Mouse (Mus musculus) hindbrain, embryonic 15.5 days (tissue): ENCODE results near the gene Gpc5. TPM values are rescaled to one million over a fixed set of nuclear protein-coding genes. Genes with fewer than 3 reads are reported as not detected.
"Not testable (repeated sequence)": the region's sequence is repeated elsewhere in the genome, so short reads cannot be mapped to it uniquely, and the experiment has no call there.

Source experiments
- ATAC-seq: fragments of 200-750 bp; cut with Nextera tagmentation; 2 replicates; pipeline ENCODE4 v1.8.0; 2017; ENCODE audit warnings: low read depth, moderate number of reproducible peaks, moderate TSS enrichment; ENCODE audit not compliant: low FRiP score
- H3K27ac ChIP-seq: fragments of 300-500 bp; sonication (generic); replicated peaks from 2 replicates; pipeline ENCODE4 v1.5.1; 2015; ENCODE audit warnings: mild to moderate bottlenecking, inconsistent platforms
- H3K27me3 ChIP-seq: fragments of 300-500 bp; sonication (generic); 2 replicates; pipeline ENCODE4 v1.6.1; 2015; ENCODE audit warnings: control low read depth, inconsistent platforms
- H3K36me3 ChIP-seq: fragments of 300-500 bp; sonication (generic); 2 replicates; pipeline ENCODE4 v1.6.1; 2015; ENCODE audit warnings: control low read depth, inconsistent platforms
- H3K4me1 ChIP-seq: fragments of 300-500 bp; sonication (generic); replicated peaks from 2 replicates; pipeline ENCODE4 v1.6.1; 2015; ENCODE audit warnings: control low read depth, inconsistent platforms
- H3K4me2 ChIP-seq: fragments of 300-500 bp; sonication (generic); 2 replicates; pipeline ENCODE4 v1.6.1; 2015; ENCODE audit warnings: moderate library complexity, mild to moderate bottlenecking, inconsistent platforms
- H3K4me3 ChIP-seq: fragments of 300-500 bp; sonication (generic); 2 replicates; pipeline ENCODE4 v1.5.1; 2015; ENCODE audit warnings: mild to moderate bottlenecking, inconsistent platforms
- H3K9ac ChIP-seq: fragments of 300-500 bp; sonication (generic); 2 replicates; pipeline ENCODE4 v1.6.1; 2015; ENCODE audit warnings: inconsistent platforms
- H3K9me3 ChIP-seq: fragments of 300-500 bp; sonication (generic); 2 replicates; pipeline ENCODE4 v1.6.1; 2016; ENCODE audit warnings: control low read depth, inconsistent platforms
- WGBS: fragments of 180-500 bp; shearing (Covaris S2); methylation state at CpG from one replicate; pipeline ENCODE4 v1.1.7; 2015; 5-methylcytosine and 5-hydroxymethylcytosine counted together
- polyA plus RNA-seq: library from polyadenylated mRNA; unstranded; fragments of >200 nt; fragmentation: Nextera tagmentation; extraction: Ambion mirVana; gene quantifications from 2 replicates; pipeline ENCODE4 v1.2.1, GENCODE M21; 2015

The Gpc5 gene
- polyA plus RNA-seq, 1 experiment from 2014 or later, result 9.8 TPM

DNA sequence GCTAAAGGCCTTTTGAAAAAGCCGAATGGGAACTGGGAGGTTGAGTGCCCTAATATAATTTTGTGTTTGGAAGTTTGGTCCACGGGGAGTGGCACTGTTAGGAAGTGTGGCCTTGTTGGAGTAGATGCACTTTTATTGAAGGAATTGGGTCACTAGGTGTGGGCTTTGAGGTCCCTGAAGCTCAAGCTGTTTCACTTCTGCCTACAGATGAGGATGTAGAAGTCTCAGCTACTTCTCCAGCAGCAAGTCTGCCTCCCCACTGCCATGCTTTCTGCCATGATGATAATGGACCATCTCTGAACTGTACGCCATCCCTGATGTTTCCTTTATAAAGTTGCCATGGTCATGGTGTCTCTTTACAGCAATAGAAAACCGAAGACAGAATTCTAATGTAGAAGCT, 34.5 kb upstream of the Gpc5 start:
- ATAC-seq, result no peak
- Histone ChIP-seq H3K27me3 (no peaks in the 10 kb centered on the region), H3K9ac (no peak overlapping the region), H3K4me2 (no peak overlapping the region), H3K36me3 (0 out of 2 replicates have a peak, but pooled peaks cover 2% of the 10 kb centered on the region), H3K4me3 (no peak overlapping the region), H3K27ac (no peak overlapping the region), H3K9me3 (no peaks in the 10 kb centered on the region), H3K4me1 (no peaks in the 10 kb centered on the region)
- WGBS, result 88% methylated on average over 4 of the region's 4 CpGs

DNA sequence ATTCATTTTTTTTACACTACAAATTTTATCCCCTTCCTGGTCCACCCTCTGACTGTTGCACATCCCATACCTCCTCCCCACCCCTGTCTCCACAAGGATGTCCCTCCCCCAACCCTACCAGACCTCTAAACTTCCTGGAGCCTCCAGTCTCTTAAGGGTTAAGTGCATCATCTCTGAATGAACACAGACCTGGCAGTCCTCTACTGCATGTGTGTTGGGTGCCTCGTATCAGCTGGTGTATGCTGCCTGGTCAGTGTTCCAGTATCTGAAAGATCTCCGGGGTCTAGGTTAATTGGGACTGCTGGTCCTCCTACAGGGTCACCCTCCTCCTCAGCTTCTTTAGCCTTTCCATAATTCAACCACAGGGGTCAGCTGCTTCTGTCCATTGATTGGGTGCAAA, 25.9 kb upstream of the Gpc5 start:
- H3K9me3 ChIP-seq, H3K36me3 ChIP-seq, H3K4me1 ChIP-seq, ATAC-seq, H3K4me3 ChIP-seq, H3K9ac ChIP-seq, H3K27me3 ChIP-seq, H3K4me2 ChIP-seq, H3K27ac ChIP-seq: not testable (repeated sequence)
- WGBS, result 73% methylated on average over 2 of the region's 2 CpGs

DNA sequence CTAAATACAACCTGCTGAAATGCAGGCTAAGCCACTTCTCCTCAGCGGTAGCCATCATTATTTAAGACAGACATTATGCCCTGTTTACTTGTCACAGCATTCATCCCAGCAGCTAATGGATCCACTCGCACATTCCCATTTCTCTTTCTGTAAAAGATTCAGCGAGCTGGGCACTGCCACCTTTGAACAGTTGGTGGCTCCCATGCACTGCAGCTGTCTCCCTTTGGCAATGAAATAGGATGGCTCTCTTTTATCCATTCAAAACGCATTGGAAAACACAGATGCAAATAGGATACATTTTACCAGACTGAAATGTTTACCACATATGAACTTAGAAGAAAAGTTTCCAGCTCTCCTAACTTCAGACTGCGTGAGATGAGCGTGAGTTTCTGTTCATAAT, 21.5 kb upstream of the Gpc5 start:
- no peaks in the 10 kb centered on the region for H3K36me3 ChIP-seq
- 32% methylated on average over 6 of the region's 6 CpGs for WGBS
- H3K9me3 ChIP-seq, result no peaks in the 10 kb centered on the region
- 0 out of 2 replicates have a peak, but pooled peaks cover 2% of the 10 kb centered on the region for H3K4me1 ChIP-seq
- no peak overlapping the region for H3K4me2 ChIP-seq
- H3K27me3 ChIP-seq, result no peaks in the 10 kb centered on the region
- H3K27ac ChIP-seq, result no peak overlapping the region
- no peak overlapping the region for H3K9ac ChIP-seq
- ATAC-seq, result peak; percentile 77
- H3K4me3 ChIP-seq, result no peak overlapping the region

DNA sequence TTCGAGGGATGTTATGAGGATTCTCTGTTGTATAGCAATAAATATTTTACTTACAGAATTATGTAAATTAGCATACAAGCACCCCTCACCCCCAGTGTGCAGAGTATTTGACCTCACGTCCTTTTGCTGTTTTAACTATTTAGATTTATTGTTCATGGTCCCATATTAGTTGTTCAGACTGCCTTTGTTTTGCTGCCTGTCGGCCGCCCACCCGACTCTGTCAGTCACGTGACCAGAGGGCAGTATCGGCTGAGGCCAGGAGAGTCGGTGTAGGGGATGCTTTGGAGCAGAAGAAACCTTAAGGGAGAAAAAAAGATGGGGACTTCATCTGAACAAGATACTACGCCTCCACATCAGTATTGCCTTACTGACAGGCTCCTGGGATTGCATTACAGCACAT, 14.7 kb upstream of the Gpc5 start:
- Histone ChIP-seq H3K27ac (no peak overlapping the region), H3K9me3 (no peaks in the 10 kb centered on the region), H3K27me3 (no peaks in the 10 kb centered on the region), H3K36me3 (no peaks in the 10 kb centered on the region), H3K4me2 (no peak overlapping the region), H3K4me3 (no peak overlapping the region), H3K9ac (no peak overlapping the region), H3K4me1 (no peaks in the 10 kb centered on the region)
- 30% methylated on average over 9 of the region's 9 CpGs for WGBS
- ATAC-seq, result no peak

DNA sequence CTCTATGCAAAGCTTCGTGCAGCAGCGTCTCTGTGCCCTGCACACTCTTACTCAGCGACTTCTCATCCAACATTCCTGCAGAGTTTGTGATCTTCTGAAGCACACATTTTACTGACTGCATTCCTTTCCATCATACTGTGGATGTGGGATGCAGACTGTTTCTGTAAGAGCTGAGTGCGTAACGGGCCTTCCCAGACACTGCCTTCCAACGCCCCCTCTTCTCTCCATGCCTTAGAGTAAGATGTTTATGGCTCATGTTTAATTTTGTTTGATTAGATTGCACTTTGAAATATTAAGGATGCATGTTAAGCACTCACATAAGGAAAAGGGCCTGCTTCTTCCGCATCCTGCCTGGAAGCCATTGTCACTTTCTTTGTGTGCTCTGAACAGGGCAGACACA, 14.0 kb upstream of the Gpc5 start:
- H3K4me1 ChIP-seq, result no peaks in the 10 kb centered on the region
- no peak overlapping the region for H3K4me3 ChIP-seq
- ATAC-seq, result no peak
- no peaks in the 10 kb centered on the region for H3K36me3 ChIP-seq
- H3K27me3 ChIP-seq, result no peaks in the 10 kb centered on the region
- no peak overlapping the region for H3K9ac ChIP-seq
- no peaks in the 10 kb centered on the region for H3K9me3 ChIP-seq
- 90% methylated on average over 7 of the region's 7 CpGs for WGBS
- no peak overlapping the region for H3K27ac ChIP-seq
- H3K4me2 ChIP-seq, result no peak overlapping the region

DNA sequence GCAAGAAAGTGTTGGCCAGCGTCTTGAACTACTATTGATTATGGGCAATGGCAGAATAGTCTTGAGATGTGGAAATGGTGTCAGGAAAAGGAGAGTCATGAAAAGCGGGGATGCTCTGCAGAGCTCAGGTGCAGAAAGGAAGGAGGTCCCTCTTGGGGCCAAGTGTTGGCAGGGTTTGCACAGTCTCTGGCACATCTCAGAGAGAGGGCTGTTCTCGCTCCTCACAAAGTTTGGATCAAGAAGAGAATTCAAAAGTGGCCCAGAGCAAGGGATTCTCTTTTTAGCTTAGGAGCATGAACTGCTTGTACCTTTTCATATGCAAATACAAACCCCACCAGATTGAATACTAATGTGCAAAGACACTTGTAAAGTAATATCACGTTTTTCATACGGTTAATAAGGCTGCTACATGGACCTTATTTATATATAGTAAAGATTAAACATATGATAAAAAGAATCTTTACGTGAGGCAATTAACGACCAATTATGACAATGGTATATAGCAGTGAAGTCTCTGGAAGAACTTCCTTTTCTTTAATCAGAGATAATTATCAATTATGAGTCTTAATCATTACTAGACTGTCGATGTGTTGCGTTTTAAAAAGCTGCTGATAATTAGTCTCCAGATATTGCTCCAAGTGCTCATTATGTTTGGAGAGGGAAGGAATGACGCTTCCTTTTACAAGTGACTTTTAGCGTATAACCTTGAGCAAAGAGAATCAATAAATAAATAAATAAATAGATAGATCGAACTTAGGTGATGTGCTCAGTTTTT, 10.1 kb upstream of the Gpc5 start:
- Histone ChIP-seq H3K36me3 (no peaks in the 10 kb centered on the region), H3K9ac (no peak overlapping the region), H3K9me3 (no peaks in the 10 kb centered on the region), H3K27ac (no peak overlapping the region), H3K4me3 (no peak overlapping the region), H3K4me2 (no peak overlapping the region), H3K4me1 (no peaks in the 10 kb centered on the region), H3K27me3 (no peaks in the 10 kb centered on the region)
- no peak for ATAC-seq
- WGBS, result 60% methylated on average over 12 of the region's 12 CpGs

DNA sequence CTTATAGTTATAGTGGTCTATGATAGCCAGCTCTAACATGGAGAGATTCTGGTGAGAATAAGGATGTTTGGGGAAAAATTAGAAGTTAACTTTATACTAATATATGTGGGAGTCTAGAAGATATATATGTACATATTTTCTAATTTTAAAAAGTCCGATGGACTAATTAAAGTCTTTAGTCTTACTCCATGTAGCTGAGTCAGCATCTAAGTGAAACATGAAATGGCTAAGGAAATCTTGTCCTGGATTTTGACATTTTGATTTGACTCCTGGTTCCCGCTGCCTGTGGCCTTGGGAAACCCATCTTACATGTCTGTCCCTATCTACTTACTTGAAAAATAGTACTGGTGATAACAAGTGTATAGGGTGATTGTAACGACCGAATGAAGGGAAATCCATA, 1.5 kb upstream of the Gpc5 start:
- H3K9ac ChIP-seq, result no peak overlapping the region
- 93% methylated on average over 4 of the region's 4 CpGs for WGBS
- ATAC-seq, result no peak
- no peaks in the 10 kb centered on the region for H3K9me3 ChIP-seq
- H3K4me2 ChIP-seq, result no peak overlapping the region
- H3K36me3 ChIP-seq, result no peaks in the 10 kb centered on the region
- peaks cover 13% of the 10 kb centered on the region for H3K4me1 ChIP-seq
- H3K4me3 ChIP-seq, result no peak overlapping the region
- peaks cover 41% of the 10 kb centered on the region for H3K27me3 ChIP-seq
- no peak overlapping the region for H3K27ac ChIP-seq

DNA sequence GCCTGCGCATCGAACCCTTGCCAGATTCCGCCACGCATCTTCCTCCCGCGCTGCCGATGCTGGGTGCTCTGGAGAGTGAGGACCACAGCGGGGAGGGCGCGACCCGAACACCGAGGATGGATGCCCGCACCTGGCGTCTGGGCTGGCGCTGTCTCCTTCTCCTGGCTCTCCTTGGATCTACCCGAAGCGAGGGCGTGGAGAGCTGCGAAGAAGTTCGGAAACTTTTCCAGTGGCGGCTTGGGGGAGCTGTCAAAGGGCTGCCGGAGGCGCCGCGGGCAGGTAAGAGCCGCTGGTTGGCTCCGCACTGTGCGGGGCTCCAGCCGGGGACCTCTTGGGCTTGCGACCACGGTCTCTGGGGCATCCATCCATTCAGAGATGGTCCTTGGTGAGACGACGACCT, 495 bp downstream of the Gpc5 start:
- Histone ChIP-seq H3K9me3 (no peaks in the 10 kb centered on the region), H3K36me3 (no peaks in the 10 kb centered on the region), H3K4me3 (peak overlapping the region; percentile 70), H3K27me3 (peaks cover 41% of the 10 kb centered on the region), H3K9ac (peak overlapping the region; percentile 60), H3K4me2 (peak overlapping the region; percentile 97), H3K4me1 (peaks cover 13% of the 10 kb centered on the region), H3K27ac (0 out of 2 replicates have a peak overlapping the region, but pooled peaks have one; percentile 40)
- 1% methylated on average over 33 of the region's 33 CpGs for WGBS
- ATAC-seq, result peak; percentile 78

DNA sequence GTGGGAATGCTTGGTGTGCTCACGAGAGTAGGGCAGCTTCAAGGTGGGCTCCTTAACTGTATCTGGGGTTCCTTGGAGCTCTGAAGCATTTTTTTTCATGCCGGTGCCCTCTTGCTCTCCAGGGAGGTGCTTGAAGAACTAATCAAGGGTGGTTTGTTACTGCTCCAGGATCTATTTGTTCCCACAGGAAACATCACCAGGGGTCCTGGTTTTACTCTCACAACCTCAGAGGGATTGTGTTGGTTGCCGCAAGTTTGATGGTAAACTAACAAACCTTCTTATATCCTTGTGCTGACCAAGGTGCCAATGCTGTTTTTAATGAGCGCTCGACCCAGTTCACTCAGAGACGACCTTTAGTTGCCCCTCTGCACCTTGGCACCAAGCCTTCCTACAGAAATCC, 937 bp downstream of the Gpc5 start:
- Histone ChIP-seq H3K36me3 (no peaks in the 10 kb centered on the region), H3K27me3 (peaks cover 39% of the 10 kb centered on the region), H3K4me1 (peaks cover 13% of the 10 kb centered on the region), H3K4me2 (peak overlapping the region; percentile 97), H3K9ac (peak overlapping the region; percentile 60), H3K9me3 (no peaks in the 10 kb centered on the region), H3K27ac (no peak overlapping the region), H3K4me3 (peak overlapping the region; percentile 70)
- ATAC-seq, result no peak
- 23% methylated on average over 6 of the region's 6 CpGs for WGBS

DNA sequence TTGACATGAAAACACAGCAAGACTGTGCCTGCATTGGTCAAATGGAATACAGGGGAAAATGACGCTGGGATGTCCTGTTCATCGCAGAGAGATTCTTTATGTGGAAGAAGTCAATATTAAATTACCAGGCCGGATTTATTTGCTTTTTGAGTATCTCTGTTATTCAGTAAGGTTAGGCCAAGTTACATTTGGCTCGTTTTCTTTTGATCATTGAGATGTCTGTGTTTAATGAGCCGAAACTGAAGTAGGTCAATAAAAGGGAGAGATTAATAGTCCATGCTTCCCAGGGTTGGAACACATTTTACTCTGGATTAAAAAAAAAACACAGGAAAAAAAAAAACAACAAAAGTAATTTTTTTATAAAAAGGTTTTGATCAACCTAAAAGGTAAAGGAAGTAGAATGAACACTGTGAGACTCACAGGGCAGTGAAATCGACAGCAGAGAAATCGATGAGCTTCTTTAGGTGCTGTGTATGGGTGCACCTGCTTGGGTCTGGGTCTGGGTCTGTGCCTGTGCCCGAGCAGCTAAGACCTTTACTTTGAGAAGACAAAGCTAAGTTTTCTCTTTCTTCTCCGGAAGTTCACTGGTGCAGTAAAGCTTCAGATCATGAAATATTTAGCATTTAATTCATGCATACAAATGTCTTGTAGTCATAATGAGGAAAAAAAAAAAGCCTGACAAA, 8.7 kb downstream of the Gpc5 start:
- H3K4me1 ChIP-seq, result no peaks in the 10 kb centered on the region
- WGBS, result 74% methylated on average over 9 of the region's 9 CpGs
- no peak for ATAC-seq
- H3K27ac ChIP-seq, result no peak overlapping the region
- no peaks in the 10 kb centered on the region for H3K9me3 ChIP-seq
- H3K4me3 ChIP-seq, result no peak overlapping the region
- no peak overlapping the region for H3K9ac ChIP-seq
- H3K36me3 ChIP-seq, result no peaks in the 10 kb centered on the region
- no peak overlapping the region for H3K4me2 ChIP-seq
- no peaks in the 10 kb centered on the region for H3K27me3 ChIP-seq

DNA sequence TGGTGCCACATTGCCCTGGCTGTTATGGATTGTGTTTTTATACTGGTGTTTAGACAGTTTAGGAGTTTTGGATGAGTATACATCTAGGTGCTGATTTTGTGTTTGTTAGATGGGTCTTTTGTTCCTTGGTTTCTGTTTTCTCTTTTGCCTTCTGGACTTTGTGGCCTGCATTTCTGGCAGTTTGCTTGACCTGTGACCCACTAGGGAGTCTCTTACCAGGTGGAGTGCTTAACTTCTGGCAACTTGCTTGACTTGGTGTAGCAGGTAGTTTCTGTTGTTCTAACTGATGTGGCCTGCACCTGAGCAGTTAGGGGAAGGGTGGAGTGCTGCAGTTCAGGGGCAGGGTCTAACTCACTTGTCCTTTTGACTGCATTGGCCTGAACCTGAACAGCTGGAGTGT, 14.3 kb downstream of the Gpc5 start:
- Histone ChIP-seq H3K4me1 (no peaks in the 10 kb centered on the region), H3K4me2 (no peak overlapping the region), H3K9ac (no peak overlapping the region), H3K9me3 (no peaks in the 10 kb centered on the region), H3K4me3 (no peak overlapping the region), H3K27ac (no peak overlapping the region), H3K36me3 (no peaks in the 10 kb centered on the region), H3K27me3 (no peaks in the 10 kb centered on the region)
- ATAC-seq, result no peak

DNA sequence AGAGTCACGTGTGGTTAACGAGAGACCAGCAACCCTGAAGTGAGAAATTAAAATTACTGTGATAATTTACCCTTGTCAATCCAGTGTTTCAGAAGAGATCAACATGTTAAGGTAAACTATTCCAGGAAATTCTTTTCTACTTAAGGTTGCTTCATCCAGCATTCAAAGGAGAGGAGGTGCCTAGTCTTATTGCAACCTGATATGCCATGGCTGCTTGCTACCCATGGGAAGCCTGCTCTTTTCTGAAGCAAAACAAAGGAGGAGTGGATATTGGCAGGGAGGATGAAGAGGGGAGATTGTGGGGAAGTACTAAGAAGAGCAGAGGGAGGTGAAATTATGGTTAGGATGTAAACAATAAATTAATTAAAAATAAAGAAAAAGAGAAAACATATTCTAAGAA, 15.5 kb downstream of the Gpc5 start:
- Histone ChIP-seq H3K9ac (no peak overlapping the region), H3K36me3 (no peaks in the 10 kb centered on the region), H3K27ac (no peak overlapping the region), H3K9me3 (no peaks in the 10 kb centered on the region), H3K4me2 (no peak overlapping the region), H3K4me1 (no peaks in the 10 kb centered on the region), H3K4me3 (no peak overlapping the region), H3K27me3 (no peaks in the 10 kb centered on the region)
- 76% methylated on average over 2 of the region's 2 CpGs for WGBS
- no peak for ATAC-seq
